Mouse (Mus musculus): Measurements from ENCODE around the gene Natd1.

Gene Natd1

DNA sequence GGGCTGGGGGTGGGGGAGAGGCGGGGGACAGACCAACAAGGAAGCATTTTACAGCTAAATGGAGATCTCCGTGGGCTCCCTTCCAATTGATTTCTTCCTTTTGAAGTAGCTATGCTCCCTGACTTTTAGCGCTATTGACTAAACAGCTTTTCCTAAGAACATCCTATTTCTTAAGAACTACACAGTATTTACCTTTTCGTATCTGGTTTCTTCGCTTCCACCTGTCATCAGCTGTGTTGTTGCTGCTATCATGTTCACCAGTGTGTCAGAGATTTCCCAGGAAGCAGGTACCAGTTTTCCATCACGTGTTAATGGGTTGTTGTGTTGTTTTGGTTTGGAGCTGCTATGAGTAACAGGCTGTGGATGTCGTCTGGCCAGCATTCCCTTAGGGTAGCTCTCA lies at the start of gene Natd1:
TSS of gene Natd1 (minus strand) at position 260 of the 400 bp plus-strand sequence.
- no peak for DNase-seq (ENCODE audit: low read depth, low spot score)
- Histone ChIP-seq H3K36me3 (ENCODE audit: control insufficient read depth, insufficient read depth, low read length, poor library complexity, severe bottlenecking) (no peaks in the 10 kb centered on the region), H3K27me3 (ENCODE audit: control insufficient read depth, insufficient read depth, low read length, poor library complexity, severe bottlenecking) (no peaks in the 10 kb centered on the region)

DNA sequence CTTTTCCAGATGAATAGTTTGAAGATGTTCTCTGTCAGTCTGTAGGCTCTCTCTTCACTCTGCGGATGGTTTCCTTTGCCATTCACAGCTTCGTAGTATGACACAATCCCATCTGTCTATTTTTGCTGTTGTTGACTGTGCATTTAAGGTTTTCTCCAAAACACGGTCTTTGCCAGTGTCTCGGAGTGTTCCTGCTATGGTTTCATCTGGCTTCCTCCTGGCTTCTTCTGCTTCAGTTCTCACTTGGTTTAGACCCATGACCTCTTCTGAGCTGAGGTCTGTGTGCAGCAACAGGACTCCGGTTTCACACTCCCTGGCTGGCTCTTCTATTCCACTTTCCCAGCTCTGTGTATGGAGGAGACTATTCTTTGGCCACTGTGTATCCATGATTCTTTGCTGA lies 48.2 kb upstream of the Natd1 start:
- Histone ChIP-seq H3K27me3 (ENCODE audit: control insufficient read depth, insufficient read depth, low read length, poor library complexity, severe bottlenecking) (no peaks in the 10 kb centered on the region), H3K36me3 (ENCODE audit: control insufficient read depth, insufficient read depth, low read length, poor library complexity, severe bottlenecking) (no peaks in the 10 kb centered on the region)
- DNase-seq (ENCODE audit: low read depth, low spot score) = no peak

GRCm38 (mm10) chr11:60961176-60961575 lies 46.6 kb upstream of the Natd1 start:
- DNase-seq (ENCODE audit: low read depth, low spot score) = no peak
- no peaks in the 10 kb centered on the region for H3K27me3 ChIP-seq (ENCODE audit: control insufficient read depth, insufficient read depth, low read length, poor library complexity, severe bottlenecking)
- no peaks in the 10 kb centered on the region for H3K36me3 ChIP-seq (ENCODE audit: control insufficient read depth, insufficient read depth, low read length, poor library complexity, severe bottlenecking)

- DNase-seq (ENCODE audit: low read depth, low spot score) = no peak
- no peaks in the 10 kb centered on the region for H3K36me3 ChIP-seq (ENCODE audit: control insufficient read depth, insufficient read depth, low read length, poor library complexity, severe bottlenecking)
- H3K27me3 ChIP-seq (ENCODE audit: control insufficient read depth, insufficient read depth, low read length, poor library complexity, severe bottlenecking) = no peaks in the 10 kb centered on the region
Measured at GRCm38 (mm10) chr11:60958948-60959347, 44.4 kb upstream of the Natd1 start.

GRCm38 (mm10) chr11:60955621-60956383 lies 41.3 kb upstream of the Natd1 start:
- no peaks in the 10 kb centered on the region for H3K36me3 ChIP-seq (ENCODE audit: control insufficient read depth, insufficient read depth, low read length, poor library complexity, severe bottlenecking)
- no peaks in the 10 kb centered on the region for H3K27me3 ChIP-seq (ENCODE audit: control insufficient read depth, insufficient read depth, low read length, poor library complexity, severe bottlenecking)
- no peak for DNase-seq (ENCODE audit: low read depth, low spot score)

DNA sequence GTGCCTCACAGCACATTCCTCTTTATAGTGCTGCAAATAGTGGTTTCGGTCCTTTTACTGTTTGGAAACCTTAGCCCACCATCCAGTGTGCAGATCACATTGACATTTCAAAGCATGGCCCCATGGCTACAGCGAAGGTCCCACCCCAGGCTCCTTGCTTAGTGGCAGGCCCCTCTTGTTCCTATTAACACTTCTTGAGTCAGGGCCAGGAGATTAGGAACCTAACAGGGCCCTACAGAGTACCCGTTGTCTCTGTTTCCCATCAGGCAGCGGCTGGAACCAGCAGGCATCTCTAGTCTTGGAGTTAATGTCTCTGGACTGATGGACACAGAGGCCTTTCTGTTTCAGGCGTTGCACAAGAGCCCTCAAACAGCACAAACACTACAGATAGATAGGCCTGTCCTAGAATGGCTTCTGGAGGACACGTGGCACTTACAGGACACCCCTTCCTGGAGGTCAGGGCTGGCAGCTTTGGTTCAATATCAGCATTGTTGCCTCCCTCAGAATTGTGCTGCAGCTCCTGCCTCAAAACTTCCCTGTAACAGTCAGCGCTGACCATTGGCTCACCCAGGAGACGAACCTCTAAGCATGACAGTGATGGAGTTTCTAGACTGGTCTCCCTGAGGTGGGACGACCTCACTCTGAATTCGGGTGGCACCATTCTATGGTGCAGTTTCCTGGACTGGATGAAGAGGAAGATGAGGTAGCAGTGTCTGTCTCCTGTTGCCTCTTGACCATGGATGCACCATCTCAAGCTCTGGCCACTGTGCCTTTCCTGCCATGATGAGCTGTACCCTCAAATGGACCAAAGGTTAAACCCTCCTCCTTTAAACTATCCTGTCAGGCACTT lies 39.9 kb upstream of the Natd1 start:
- DNase-seq (ENCODE audit: low read depth, low spot score) = no peak
- Histone ChIP-seq H3K27me3 (ENCODE audit: control insufficient read depth, insufficient read depth, low read length, poor library complexity, severe bottlenecking) (no peaks in the 10 kb centered on the region), H3K36me3 (ENCODE audit: control insufficient read depth, insufficient read depth, low read length, poor library complexity, severe bottlenecking) (no peaks in the 10 kb centered on the region; the same call in 1 of the 2 replicates)

DNA sequence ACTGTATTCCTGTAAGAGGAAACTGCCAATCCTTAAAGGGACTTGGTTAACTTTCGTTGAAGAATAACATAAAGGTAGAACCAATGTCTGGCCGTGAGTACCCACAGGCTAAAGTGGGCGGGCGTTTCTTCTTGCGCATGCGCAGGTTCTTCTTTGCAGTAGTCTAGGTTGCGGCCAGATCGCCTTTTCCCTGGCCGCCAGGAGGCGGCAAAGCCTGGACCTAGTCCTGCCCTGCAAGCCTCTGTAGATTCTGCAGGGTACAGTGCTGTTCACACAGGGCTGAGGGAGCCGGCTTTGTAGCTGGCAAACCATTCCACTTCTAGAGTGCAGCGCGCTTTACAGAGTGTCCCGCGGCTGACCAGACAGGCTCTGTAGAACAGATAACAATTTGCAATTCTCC lies 39.3 kb upstream of the Natd1 start:
- DNase-seq (ENCODE audit: low read depth, low spot score) = peak; percentile 89
- H3K27me3 ChIP-seq (ENCODE audit: control insufficient read depth, insufficient read depth, low read length, poor library complexity, severe bottlenecking) = no peaks in the 10 kb centered on the region

DNA sequence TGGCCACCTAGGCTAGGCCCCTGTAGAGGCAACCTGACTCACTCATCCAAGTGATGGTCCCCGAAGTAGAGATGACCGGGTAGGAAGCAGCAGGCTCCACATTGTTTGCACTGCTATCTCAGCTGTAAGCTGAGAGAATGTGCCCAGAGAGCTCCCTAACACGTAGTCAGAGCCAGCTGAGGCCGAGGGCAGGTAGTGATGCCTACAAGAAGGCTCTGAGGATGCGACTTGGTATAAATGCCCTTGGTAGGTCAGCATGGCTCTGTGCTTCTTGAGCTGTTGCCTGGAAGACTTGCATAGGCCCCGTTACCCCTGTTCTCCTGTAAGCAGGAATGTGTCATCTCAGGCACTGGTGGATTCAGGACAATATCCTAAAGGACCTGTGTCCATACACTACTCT lies 38.4 kb upstream of the Natd1 start:
- H3K27me3 ChIP-seq (ENCODE audit: control insufficient read depth, insufficient read depth, low read length, poor library complexity, severe bottlenecking) = no peaks in the 10 kb centered on the region
- no peaks in the 10 kb centered on the region; the same call in 1 of the 2 replicates for H3K36me3 ChIP-seq (ENCODE audit: control insufficient read depth, insufficient read depth, low read length, poor library complexity, severe bottlenecking)
- DNase-seq (ENCODE audit: low read depth, low spot score) = no peak

More for the DNA sequence above, 39.3 kb upstream of the Natd1 start:
- H3K36me3 ChIP-seq (ENCODE audit: control insufficient read depth, insufficient read depth, low read length, poor library complexity, severe bottlenecking) = no peaks in the 10 kb centered on the region; the same call in 1 of the 2 replicates

- no peaks in the 10 kb centered on the region; the same call in 1 of the 2 replicates for H3K36me3 ChIP-seq (ENCODE audit: control insufficient read depth, insufficient read depth, low read length, poor library complexity, severe bottlenecking)
- H3K27me3 ChIP-seq (ENCODE audit: control insufficient read depth, insufficient read depth, low read length, poor library complexity, severe bottlenecking) = no peaks in the 10 kb centered on the region
- no peak for DNase-seq (ENCODE audit: low read depth, low spot score)
Measured at GRCm38 (mm10) chr11:60952362-60952761, 37.8 kb upstream of the Natd1 start.

DNA sequence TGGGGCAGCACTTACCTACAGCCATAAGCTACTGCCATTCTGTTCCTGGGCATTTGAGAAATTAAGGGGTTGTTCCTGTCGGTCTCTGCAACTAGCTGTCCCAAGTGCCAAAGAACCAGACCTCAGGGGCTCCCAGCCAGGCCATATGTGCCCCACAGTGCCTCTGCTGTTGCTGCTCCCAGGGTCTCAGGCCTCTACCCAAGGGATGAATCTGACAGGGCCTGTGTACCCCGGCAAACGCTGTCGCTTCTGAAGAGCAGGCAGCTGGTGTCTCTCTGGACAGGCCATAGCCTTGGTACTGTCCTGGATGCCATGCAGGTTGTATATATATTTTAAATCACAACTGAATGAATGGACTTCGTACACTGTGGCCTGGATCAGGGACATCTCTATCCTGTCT lies 37.3 kb upstream of the Natd1 start:
- no peak for DNase-seq (ENCODE audit: low read depth, low spot score)
- Histone ChIP-seq H3K27me3 (ENCODE audit: control insufficient read depth, insufficient read depth, low read length, poor library complexity, severe bottlenecking) (no peaks in the 10 kb centered on the region), H3K36me3 (ENCODE audit: control insufficient read depth, insufficient read depth, low read length, poor library complexity, severe bottlenecking) (no peaks in the 10 kb centered on the region; the same call in 1 of the 2 replicates)

GRCm38 (mm10) chr11:60945003-60945402 lies 30.5 kb upstream of the Natd1 start:
- H3K36me3 ChIP-seq (ENCODE audit: control insufficient read depth, insufficient read depth, low read length, poor library complexity, severe bottlenecking) = peaks cover 3% of the 10 kb centered on the region
- no peaks in the 10 kb centered on the region for H3K27me3 ChIP-seq (ENCODE audit: control insufficient read depth, insufficient read depth, low read length, poor library complexity, severe bottlenecking)
- no peak for DNase-seq (ENCODE audit: low read depth, low spot score)

DNA sequence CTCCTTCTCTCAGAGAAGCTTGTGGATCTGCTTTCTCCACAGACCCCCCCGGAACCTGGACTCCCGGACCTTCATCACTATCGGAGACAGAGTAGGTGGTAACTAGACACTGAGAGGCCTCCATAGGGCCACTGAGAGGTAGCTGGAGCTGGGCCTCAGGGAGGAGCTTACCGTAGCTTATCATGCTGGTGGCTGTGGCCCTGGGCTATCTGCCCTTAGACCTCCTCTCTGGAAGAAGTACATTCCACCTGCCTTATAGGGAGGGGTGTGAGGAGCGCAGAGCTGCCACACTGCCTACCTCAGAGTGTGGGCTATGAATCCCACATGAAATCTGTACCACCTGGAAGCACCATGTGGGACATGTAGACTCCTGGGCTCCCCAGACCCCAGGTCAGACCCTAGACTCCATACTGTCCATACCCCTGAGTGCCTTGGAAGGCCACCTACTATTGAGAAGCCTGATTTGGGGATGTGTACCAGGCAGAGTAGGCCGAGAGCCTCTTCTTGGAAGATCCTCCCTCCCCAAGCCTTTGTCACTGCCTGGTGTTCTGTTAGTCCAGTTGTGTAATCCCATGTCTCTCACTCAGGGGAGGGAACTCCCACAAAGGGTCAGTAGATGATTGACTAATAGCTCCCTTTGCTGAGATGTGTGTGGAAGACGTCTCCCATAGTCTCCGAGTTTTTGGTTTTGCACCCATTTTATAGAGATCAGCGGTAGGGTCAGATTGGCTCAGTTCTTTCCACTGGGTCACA lies 27.9 kb upstream of the Natd1 start:
- no peak for DNase-seq (ENCODE audit: low read depth, low spot score)

DNA sequence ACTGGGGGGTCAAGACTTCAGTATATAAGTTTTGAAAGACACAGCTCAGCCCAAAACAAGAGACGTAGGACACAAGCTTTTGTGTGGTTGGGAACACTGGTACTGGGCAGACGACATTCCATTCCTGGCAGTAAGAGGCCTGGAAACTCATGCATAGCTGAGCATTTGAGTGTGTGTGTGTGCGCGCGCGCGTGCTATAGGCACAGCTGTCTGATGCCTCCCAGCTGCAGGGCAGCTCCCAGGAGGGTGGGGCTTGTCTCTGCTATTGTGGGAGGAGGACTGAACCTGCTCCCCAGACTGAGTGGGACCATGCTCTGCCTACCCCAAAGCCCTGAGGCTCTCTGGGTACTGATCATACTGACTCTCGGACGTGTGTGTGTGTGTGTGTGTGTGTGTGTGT lies 26.8 kb upstream of the Natd1 start:
- no peaks in the 10 kb centered on the region for H3K27me3 ChIP-seq (ENCODE audit: control insufficient read depth, insufficient read depth, low read length, poor library complexity, severe bottlenecking)
- H3K36me3 ChIP-seq (ENCODE audit: control insufficient read depth, insufficient read depth, low read length, poor library complexity, severe bottlenecking) = peaks cover 3% of the 10 kb centered on the region
- no peak for DNase-seq (ENCODE audit: low read depth, low spot score)

More for the DNA sequence above, 27.9 kb upstream of the Natd1 start:
- Histone ChIP-seq H3K36me3 (ENCODE audit: control insufficient read depth, insufficient read depth, low read length, poor library complexity, severe bottlenecking) (peaks cover 3% of the 10 kb centered on the region), H3K27me3 (ENCODE audit: control insufficient read depth, insufficient read depth, low read length, poor library complexity, severe bottlenecking) (no peaks in the 10 kb centered on the region)

GRCm38 (mm10) chr11:60940501-60940900 lies 26.0 kb upstream of the Natd1 start:
- Histone ChIP-seq H3K27me3 (ENCODE audit: control insufficient read depth, insufficient read depth, low read length, poor library complexity, severe bottlenecking) (no peaks in the 10 kb centered on the region), H3K36me3 (ENCODE audit: control insufficient read depth, insufficient read depth, low read length, poor library complexity, severe bottlenecking) (peaks cover 3% of the 10 kb centered on the region)
- DNase-seq (ENCODE audit: low read depth, low spot score) = no peak

Data from splenic B cell, adult 2 months (primary cell).